Mouse (Mus musculus) embryonic fibroblast, embryonic 13.5 days (primary cell): ENCODE data around the gene Dynll1.

Experiments used
- CTCF ChIP-seq: IDR thresholded peaks from 2 replicates; pipeline ENCODE4 v1.5.1; 2011; ENCODE audit warnings: mild to moderate bottlenecking, control low read depth, low read length, moderate library complexity, borderline replicate concordance; ENCODE audit not compliant: insufficient read depth
- POLR2A ChIP-seq: IDR thresholded peaks from 2 replicates; pipeline ENCODE4 v1.6.1; 2011; ENCODE audit warnings: low read depth, mild to moderate bottlenecking, control low read depth, low read length, moderate library complexity

- TF ChIP-seq CTCF (no peak), POLR2A (peak; percentile 39; the same call in 1 of the 2 replicates)
These were observed 609 bp downstream of the Dynll1 start for GRCm38 (mm10) chr5:115300035-115300744.
